Mouse (Mus musculus): ENCODE data around the gene Tfap4.
A peak's percentile ranks its signal among the peaks of the same experiment; 100 is the strongest.
"Not testable (repeated sequence)": the region's sequence is repeated elsewhere in the genome, so short reads cannot be mapped to it uniquely, and the experiment has no call there.

Tfap4 gene

GRCm38 (mm10) chr16:4551885-4552284 is 7.8 kb downstream of the Tfap4 start:
- DNase-seq, result no peak

DNA sequence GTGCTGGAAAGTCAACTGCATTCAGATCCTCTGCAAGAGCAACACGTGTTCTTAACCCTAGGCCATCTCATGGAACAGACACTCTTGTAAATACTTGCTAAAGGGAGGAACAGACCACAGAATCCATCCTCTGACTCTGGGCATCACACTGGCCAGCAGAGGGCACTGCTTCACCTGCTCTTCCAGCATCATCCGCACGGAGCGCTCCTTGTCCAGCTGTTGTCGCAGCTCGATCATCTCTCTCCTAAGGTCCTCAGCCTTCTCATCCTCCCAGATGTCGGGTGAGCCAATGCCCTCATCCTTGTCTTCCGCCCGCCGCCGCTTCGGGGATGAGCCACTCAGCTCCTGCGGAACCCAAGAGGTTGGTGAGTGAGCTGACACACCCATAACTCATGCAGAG is 8.6 kb downstream of the Tfap4 start:
- peak; percentile 47 for DNase-seq

DNA sequence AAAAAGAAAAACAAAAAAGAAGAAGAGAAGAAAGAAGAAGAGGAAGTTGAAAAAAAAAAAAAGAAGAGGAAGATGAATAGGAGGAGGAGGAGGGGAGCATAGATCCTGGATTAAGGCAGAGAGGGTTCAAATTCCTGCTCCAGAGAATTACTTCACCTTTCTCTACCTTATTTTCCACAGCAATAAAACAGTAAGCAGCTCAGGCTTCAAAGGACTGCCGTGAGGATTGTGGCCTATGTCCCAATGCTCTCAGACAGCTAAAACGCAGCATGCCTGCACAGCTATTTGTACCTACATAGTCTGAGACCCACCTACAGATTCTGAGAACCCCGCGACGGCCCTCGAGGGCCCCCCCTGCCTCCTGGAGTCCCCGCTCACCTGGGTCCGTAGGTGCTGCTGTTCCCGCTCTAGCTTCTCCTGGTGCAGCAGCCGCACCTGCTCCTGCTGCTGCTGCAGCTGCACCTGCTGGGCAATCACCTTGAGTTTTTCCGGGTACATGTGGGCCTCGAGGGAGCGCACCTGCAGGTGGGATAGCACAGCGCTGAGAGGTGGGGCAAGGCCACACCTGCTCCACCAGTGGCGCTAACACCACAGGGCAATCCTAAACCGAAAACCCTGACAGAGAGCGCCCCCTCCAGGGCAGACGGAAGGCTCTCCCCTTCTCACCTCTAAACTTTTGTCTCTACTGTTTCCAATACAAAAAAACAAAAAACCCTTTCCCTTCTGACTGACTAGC is 10.5 kb downstream of the Tfap4 start:
- no peak for DNase-seq

DNA sequence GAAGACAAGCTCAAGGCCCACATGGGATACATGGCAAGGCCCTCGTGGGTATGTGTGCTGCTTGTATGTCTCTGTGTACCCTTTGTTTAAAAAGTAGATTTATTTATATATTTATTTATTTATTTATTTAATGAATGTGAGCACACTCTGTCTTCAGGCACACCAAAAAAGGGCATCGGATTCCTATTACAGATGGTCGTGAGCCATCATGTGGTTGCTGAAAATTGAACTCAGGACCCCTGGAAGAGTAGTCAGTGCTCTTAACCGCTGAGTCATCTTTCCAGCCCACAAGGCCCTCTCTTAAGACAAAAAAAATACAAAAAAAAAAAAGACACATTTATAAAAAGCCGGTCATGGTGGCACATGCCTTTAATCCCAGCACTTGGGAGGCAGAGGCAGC is 12.0 kb downstream of the Tfap4 start:
- DNase-seq, result no peak

DNA sequence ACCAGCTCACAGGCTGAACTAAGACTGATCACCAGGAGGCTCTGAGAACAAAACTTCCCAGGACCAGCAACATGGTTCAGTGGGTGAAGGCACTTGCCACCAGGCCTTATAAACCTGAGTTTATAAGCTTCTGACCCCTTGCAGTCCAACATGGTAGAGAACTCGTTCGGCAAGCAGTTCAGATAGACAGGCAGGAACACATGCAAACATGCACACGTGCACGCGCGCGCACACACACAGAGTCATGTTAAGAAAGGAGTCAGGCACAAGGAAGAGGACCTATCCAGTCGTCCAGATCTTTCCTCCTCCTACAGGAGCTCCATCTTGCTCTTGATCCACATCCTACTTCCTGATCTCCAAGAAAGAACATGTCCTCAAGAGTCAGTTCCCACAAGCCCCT is 12.8 kb downstream of the Tfap4 start:
- DNase-seq, result no peak

GRCm38 (mm10) chr16:4544845-4545244 is 14.8 kb downstream of the Tfap4 start:
- DNase-seq, result no peak

GRCm38 (mm10) chr16:4543266-4543665 is 16.4 kb downstream of the Tfap4 start:
- no peak for DNase-seq

DNA sequence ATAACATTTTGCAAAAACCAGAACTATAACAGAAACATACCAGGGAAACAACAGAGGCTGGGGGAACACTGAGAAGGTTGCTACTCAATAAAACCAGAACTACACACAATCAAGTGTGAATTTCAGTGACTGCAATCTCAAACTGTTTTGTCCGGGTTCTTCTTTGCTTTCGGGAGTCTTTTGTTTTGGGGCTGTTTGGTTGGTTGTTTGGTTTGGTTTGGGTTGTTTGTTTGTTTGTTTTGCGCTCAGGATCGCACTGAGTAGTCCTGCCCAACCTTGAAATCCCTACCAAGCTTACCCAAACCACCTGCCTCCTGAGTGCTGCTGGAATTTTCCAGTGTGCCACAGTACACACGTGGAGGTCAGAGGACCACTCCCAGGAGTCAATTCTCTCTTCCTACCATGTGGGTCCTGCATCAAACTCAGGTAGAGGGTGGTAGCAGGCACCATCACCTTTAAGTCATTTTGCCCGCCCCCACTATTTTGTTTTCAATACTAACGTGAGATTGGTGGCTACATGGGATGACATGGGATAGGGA is 17.3 kb downstream of the Tfap4 start:
- DNase-seq, result no peak

DNA sequence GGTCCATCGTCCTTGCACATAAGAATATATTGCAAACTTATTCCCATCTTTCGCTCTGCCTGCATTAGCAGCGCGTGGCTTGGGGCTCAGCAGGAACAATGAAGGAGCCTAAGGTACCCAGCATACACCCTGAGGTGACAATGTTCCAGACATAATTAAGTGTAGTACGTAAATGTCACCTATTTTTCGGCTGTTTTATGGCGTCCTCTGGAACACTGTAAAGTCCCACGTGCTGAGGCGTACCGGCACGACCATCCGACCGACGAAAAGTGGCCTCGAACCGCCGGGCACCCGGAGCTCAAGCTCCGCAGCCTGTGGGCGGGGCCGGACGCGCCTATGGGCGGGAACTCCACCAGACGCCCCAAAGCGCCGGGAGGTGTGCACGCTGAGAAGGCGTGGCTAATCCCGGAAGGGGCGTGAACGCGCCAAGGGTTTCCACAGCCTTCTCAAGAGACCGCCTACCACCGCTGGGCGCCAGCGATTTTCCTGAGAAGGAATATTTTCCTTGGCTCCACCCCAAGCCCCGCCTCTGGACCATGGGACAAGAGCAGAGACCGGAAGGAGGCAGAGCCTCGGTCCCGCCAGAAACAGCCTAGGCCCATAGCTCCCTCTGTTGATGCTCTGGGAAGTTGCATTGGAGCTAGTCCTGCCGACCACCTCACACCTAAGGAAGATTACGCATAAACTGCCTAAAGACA is 18.0 kb downstream of the Tfap4 start, which contains the start of gene Srl:
Gene Srl (minus strand): TSS at position 316 of the 698 bp plus-strand sequence.
- peak; percentile 97 for DNase-seq

DNA sequence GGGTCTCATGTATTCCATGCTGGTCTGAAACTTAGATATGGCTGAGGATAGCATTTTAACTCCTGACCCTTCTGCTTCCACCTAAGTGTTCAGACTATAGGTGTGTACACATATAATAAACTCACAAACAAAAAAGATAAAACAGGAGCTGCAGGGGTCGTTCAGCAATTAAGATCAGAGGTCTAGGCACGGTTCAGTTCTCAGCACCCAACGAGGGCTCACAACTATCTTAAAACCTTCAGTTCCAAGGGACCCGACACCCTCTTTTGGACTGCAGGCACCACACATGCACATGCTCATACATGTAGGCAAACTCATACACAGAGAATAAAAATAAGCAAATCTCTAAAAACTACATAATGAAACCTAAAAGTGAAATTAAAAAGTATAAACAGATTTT is 18.6 kb downstream of the Tfap4 start:
- no peak for DNase-seq

DNA sequence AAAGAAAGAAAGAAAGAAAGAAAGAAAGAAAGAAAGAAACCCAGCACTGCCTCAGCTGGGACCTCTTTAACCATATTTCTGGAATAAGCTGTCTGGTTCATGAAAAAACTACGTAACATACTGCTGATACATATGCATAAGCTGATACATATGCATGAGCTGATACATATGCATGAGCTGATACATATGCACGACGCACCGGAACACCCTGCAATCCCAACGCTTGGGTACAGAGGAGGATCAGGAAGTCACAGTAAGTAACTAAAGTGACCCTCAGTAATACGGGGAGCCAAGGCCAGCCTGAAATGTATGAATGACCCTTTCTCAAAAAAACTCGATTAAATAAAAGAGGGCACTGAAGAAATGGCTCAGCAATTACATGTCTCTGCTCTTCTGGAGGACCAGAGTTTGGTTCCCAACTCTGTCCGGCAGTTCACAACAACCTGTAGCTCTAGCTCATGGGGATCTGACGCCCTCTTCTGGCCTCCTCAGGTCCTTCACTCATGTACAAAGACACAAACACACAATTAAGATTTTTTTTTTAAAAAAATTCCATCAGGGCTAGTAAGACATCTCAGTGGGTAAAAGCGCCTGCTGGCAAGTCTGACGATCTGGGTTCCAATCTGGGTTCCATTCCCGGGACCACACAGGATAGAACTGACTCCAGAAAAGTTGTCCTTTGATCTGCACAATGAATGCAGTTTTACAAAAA is 19.4 kb downstream of the Tfap4 start:
- no peak for DNase-seq

GRCm38 (mm10) chr16:4539521-4539920 is 20.1 kb downstream of the Tfap4 start:
- DNase-seq, result no peak

- no peak for DNase-seq
Measured at GRCm38 (mm10) chr16:4537616-4538358, 21.9 kb downstream of the Tfap4 start.

GRCm38 (mm10) chr16:4527373-4527772 is 32.3 kb downstream of the Tfap4 start:
- DNase-seq, result not testable (repeated sequence)

DNA sequence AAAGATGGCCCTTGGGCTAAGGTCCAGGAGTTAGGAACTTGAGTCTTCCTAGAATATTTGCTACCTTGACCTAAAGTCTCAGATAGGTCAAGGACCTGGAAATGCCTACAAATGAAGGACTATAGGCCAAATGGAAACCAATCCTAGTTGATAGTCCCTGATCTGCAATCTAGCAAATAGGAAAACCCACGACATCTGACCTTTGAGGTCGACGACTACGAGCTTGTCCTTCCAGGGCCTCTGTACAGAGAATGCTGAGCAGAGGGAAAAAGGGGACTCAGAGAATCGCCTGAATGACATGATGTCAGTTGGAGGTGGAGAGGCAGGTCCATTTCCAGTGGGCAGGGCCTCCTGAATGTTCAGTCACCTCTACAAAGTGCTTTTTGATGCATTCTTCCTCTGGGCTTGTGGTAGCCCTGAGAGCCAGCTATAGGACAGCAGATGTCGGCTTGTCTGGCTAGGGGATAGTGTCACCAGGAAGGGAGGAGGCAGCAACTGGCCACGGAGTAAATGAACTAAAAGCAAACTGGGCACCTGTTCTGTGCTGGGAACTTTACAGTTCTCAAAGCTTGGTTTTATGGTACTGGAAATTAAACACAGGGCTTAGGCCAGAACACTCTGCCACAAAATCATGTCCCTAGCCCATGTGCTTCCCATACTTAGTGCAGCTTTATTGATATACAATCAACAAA is 36.2 kb downstream of the Tfap4 start:
- no peak for DNase-seq

- no peak for DNase-seq
Measured at GRCm38 (mm10) chr16:4522879-4523278, 36.8 kb downstream of the Tfap4 start.

DNA sequence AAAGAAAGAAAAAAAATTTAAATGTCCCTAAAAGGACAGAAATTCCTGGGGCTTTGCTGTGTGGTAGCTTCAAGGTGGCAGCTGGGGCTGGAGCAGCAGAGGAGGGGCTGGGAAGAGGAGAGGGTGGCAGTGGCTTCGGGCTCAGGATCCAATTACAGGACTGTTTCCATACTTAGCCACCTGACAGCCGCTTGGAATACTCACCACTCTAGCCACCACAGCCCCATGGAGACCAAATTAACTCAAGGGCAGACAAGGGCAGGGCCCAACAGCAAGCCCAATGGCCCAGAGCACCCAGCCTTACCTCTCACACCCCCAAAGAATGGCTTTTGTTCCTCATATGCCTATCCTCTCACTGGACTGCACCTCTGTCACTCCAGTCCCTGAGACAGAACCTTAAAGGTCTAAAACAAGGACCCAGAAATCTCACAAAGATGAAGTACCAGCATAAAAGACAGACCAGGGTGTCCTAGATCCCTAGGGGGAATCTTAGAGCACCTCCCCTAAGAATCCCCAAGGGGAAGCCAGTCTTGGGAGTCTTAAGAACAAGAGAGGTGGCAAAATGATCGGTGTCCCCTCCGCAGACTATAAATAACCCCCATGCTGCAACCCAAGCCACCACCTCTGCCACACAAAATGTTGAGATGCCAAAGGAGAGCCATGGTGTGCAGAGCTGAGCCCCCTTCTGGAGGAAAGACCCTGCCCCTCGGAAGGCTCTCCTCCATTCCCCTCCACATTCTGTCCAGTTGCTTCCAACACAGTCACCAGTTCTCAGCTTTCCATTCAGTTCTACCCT is 37.7 kb downstream of the Tfap4 start:
- DNase-seq, result no peak

GRCm38 (mm10) chr16:4521074-4521667 is 38.5 kb downstream of the Tfap4 start:
- DNase-seq, result no peak

DNA sequence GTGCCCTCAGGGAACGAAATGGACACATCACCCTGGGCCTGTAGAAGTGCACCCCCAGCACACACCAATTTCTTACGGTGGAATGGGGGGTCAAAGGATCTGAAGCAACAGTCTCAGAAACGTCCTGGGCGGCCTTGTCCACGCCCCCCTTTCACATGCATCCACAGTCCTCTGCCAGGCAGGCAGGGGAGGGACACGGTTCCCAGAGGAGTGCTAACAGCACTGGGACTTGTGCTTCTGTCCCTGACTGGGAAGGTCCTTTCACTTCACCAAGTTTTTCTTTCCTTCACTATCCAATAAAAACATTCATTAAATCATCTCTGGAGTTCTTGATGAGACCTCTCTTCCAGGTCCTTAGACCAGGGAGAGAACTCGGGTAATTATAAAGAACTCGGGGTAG is 39.0 kb downstream of the Tfap4 start:
- DNase-seq, result no peak

DNA sequence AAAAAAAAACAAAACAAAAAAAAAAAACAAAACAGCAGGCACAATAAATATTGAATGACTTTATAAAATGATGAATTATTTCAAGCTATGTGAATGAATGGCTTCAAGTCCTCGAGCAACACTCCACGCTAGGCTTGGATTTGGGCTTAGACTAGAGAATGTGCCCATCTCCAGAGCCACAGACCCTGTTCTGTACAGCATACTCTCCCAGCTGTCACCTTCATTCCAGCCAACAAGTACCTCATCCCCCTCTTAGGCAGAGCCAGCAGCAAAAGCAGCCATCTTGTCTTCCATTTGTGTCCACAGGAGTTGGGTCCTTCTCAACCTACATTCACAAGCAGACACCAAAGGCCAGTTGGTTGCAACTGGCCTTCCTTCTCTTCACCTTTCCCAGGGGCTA is 39.8 kb downstream of the Tfap4 start:
- DNase-seq, result no peak

DNA sequence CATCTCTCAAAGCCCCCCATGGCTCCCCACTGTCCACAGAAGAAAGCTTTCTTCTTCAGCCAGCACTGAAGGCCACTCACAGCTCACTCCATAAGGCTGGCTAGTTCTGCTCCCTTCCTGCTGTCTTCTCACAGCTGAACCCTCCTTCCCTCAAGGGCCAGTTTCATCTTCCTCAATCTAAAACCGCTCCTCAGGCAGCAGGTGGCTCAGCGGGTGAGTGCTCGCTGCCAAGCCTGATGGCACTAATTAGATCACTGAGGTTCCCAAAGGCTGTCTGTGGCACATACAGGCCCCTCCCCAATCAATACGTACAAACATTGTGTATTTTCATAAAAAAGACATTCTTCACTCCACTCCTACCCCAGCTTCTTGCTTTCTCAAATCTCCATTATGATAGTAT is 40.5 kb downstream of the Tfap4 start:
- DNase-seq, result no peak
